Mouse (Mus musculus) left cerebral cortex, postnatal 25 days (tissue): ENCODE measurements around the gene 4931409K22Rik. TPM values are rescaled to one million over a fixed set of nuclear protein-coding genes. Genes with fewer than 3 reads are reported as not detected.

ENCODE experiments used
- DNase-seq, 2 experiments: peaks; one replicate each; pipeline ENCODE4 v3.0.0; 2022; ENCODE audit warnings: low spot score in 2 of 2, mixed read lengths in 1 of 2
- intact Hi-C: fragments of 180-260 bp; cut with DNase I; formaldehyde crosslinking; loops from one replicate; pipeline ENCODE4 v1.15.1; 2025
- total RNA-seq, 2 experiments: library from RNA; stranded (reverse); gene quantifications; 2 replicates each; pipeline ENCODE4 v1.2.3; 2021

Gene 4931409K22Rik
- total RNA-seq, result not detected

GRCm38 (mm10) chr5:24556709-24557108 lies at the start of gene 4931409K22Rik:
Gene 4931409K22Rik (minus strand): TSS chr5:24556809.
- DNase-seq, result no peak
- intact Hi-C loops, result no loop called here

- intact Hi-C loops, result no loop called here
- no peak for DNase-seq
Measured at GRCm38 (mm10) chr5:24605980-24606665, 49.5 kb upstream of the 4931409K22Rik start.

- DNase-seq, result no peak
- intact Hi-C loops, result no loop called here
Measured at GRCm38 (mm10) chr5:24605321-24605979, 48.8 kb upstream of the 4931409K22Rik start.

- intact Hi-C loops, result no loop called here
- peak; percentile 76 to 79 for DNase-seq
Measured at GRCm38 (mm10) chr5:24604656-24605100, 48.1 kb upstream of the 4931409K22Rik start.

- intact Hi-C loops, result no loop called here
- DNase-seq, result no peak
Measured at GRCm38 (mm10) chr5:24604080-24604655, 47.6 kb upstream of the 4931409K22Rik start.

GRCm38 (mm10) chr5:24603431-24604010 lies 46.9 kb upstream of the 4931409K22Rik start:
- DNase-seq, result no peak
- intact Hi-C loops, result loop anchor here (2.0 kb wide), 1 partner anchor 49 kb away; no protein-coding TSS in a partner anchor

- DNase-seq, result peak in 1 of 2 experiments; percentile 54
- intact Hi-C loops, result loop anchor here (2.0 kb wide), 1 partner anchor 50 kb away; no protein-coding TSS in a partner anchor
Measured at GRCm38 (mm10) chr5:24602751-24603343, 46.2 kb upstream of the 4931409K22Rik start.

- DNase-seq, result peak in 1 of 2 experiments; percentile 49
- intact Hi-C loops, result loop anchor here (2.0 kb wide), 1 partner anchor 51 kb away; no protein-coding TSS in a partner anchor
Measured at GRCm38 (mm10) chr5:24601911-24602750, 45.5 kb upstream of the 4931409K22Rik start.

GRCm38 (mm10) chr5:24601071-24601835 lies 44.6 kb upstream of the 4931409K22Rik start:
- intact Hi-C loops, result no loop called here
- no peak for DNase-seq

- no peak for DNase-seq
- intact Hi-C loops, result no loop called here
Measured at GRCm38 (mm10) chr5:24600236-24600635, 43.6 kb upstream of the 4931409K22Rik start.

GRCm38 (mm10) chr5:24599137-24599536 lies 42.5 kb upstream of the 4931409K22Rik start:
- DNase-seq, result no peak
- intact Hi-C loops, result no loop called here

GRCm38 (mm10) chr5:24598570-24599006 lies 42.0 kb upstream of the 4931409K22Rik start:
- intact Hi-C loops, result no loop called here
- DNase-seq, result no peak

- no peak for DNase-seq
- intact Hi-C loops, result loop anchor here (2.0 kb wide), 1 partner anchor 111 kb away; no protein-coding TSS in a partner anchor
Measured at GRCm38 (mm10) chr5:24597901-24598569, 41.4 kb upstream of the 4931409K22Rik start.

GRCm38 (mm10) chr5:24597221-24597728 lies 40.7 kb upstream of the 4931409K22Rik start:
- intact Hi-C loops, result loop anchor here (2.0 kb wide), 1 partner anchor 110 kb away; no protein-coding TSS in a partner anchor
- DNase-seq, result peak; percentile 75 to 91

- DNase-seq, result peak; percentile 78 to 91
- intact Hi-C loops, result loop anchor here (2.0 kb wide), 1 partner anchor 110 kb away; no protein-coding TSS in a partner anchor
Measured at GRCm38 (mm10) chr5:24596519-24597171, 40.0 kb upstream of the 4931409K22Rik start.

GRCm38 (mm10) chr5:24595786-24596380 lies 39.3 kb upstream of the 4931409K22Rik start:
- intact Hi-C loops, result loop anchor here (2.0 kb wide), 1 partner anchor 109 kb away; no protein-coding TSS in a partner anchor
- no peak for DNase-seq
